Mouse (Mus musculus): Measurements from ENCODE around the gene Tspo. TPM values are rescaled to one million over a fixed set of nuclear protein-coding genes. Genes with fewer than 3 reads are reported as not detected.

Tspo gene
- polyA plus RNA-seq, 1 experiment from 2014 or later = 40.2 TPM

DNA sequence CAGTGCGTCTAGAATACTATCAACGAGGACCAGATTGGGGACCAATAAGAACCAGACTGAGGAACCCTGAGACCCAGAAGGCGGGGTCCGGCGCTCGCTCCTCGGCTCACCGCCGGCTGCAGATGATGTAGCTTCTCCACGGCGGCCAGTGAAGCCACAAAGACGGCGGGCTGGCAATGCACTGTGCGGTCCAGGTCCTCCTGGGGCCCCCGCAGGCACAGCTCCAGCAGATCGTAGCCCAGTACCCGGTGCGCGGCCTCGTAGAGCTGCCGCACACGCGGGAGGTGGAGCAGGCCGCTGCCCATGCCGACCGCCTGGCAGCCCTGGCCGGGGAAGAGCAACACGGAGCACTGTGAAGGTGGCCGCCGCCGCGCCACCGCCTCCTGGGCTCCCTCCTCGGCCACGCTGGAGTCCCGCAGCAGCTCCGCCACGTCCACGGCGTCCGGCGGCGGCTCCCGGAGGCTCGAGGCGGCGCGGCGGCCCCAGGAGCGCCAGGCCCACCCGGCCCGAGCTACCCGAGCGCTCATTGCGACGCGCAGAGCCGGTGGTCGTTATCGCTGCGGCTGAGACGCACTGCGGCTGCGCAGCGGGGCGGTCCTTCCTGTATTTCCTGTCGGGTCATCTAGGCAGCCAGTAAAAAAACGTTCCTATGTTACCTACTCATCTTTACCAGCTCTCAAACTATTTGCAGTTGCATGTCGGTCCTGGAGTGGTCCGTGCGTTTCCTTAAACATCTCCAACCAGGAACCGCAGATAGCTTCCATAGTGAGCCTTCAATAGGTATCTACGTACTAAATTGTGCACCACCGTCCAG lies 8.0 kb upstream of the Tspo start:
- peak; percentile 87 for DNase-seq (ENCODE audit: extremely low spot score, low spot score)
- peak overlapping the region; percentile 96 for H3K27ac ChIP-seq
- under 1% methylated on average over 74 of the region's 74 CpGs for WGBS
- H3K4me3 ChIP-seq = peak overlapping the region; percentile 93
- peaks cover 16% of the 10 kb centered on the region for H3K4me1 ChIP-seq
- H3K36me3 ChIP-seq (replicated peaks) = peaks cover 35% of the 10 kb centered on the region
- H3K27me3 ChIP-seq (ENCODE audit: poor library complexity, severe bottlenecking) = no peaks in the 10 kb centered on the region
- no peaks in the 10 kb centered on the region for H3K9me3 ChIP-seq

DNA sequence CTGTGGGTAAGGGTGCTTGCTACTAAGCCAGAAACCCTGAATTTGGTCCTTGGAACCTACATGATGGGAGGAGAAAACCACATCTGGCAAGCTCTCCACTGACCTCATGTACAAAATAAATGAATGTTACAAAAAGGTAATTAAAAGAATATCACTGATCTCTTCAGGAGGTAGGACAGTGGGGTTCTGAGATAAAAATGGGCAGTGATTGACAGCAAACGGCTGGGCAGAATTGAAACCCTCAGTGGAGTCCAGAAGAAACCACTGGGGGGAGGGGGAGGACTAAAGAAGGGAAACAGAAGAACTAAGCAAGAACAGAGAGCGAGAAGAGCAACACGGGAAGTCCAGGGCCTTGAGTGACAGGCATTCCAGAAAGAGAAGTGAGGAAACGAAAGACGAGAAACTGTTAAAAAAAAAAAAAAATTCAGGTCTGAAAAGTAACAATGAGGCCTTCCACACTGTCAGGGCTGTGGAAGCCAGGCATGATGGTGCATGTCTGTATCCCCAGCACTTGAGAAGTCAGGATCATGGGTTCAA lies 2.4 kb upstream of the Tspo start:
- Histone ChIP-seq H3K27ac (no peak overlapping the region), H3K27me3 (ENCODE audit: poor library complexity, severe bottlenecking) (peaks cover 32% of the 10 kb centered on the region), H3K4me3 (no peak overlapping the region), H3K36me3 (replicated peaks) (no peaks in the 10 kb centered on the region), H3K9me3 (no peaks in the 10 kb centered on the region), H3K4me1 (peaks cover 28% of the 10 kb centered on the region)
- WGBS = 66% methylated on average over 5 of the region's 5 CpGs
- DNase-seq (ENCODE audit: extremely low spot score, low spot score) = no peak

DNA sequence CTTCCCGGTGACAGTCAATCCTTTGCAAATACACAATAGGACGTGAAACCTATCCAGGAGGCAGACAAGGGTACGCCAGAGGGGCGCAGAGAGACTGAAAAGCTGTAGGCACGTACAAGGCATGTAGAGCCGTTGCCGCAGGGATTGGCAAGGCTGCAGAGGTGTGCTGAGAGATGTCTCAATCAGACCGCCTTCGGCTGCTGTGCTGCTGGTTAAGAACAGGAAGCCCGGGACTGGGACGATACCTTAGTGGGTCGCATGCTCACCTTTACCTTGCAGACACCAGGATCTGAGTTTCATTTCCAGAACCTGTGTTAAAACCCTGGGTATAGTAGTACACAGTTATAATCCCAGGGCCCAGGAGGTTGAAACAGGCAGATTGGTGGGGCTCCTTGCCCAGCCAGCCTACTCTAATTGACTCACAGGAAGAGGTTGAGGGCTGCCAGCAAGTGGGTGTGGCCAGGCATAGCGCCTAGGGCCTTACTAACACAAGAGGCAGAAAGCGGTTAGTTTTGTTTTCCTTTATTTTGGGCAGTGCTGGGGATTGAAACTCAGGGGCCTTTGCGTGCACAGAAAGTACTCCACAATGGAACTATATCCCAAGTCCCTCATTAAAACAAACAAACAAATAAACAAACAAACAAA lies 644 bp upstream of the Tspo start:
- peak overlapping the region; percentile 62 for H3K4me3 ChIP-seq
- H3K27ac ChIP-seq = peak overlapping the region; percentile 83; the same call in 1 of the 2 replicates
- no peaks in the 10 kb centered on the region for H3K9me3 ChIP-seq
- H3K4me1 ChIP-seq = peaks cover 25% of the 10 kb centered on the region
- H3K27me3 ChIP-seq (ENCODE audit: poor library complexity, severe bottlenecking) = peaks cover 32% of the 10 kb centered on the region
- H3K36me3 ChIP-seq (replicated peaks) = no peaks in the 10 kb centered on the region
- WGBS = 27% methylated on average over 15 of the region's 15 CpGs
- DNase-seq (ENCODE audit: extremely low spot score, low spot score) = peak; percentile 53

DNA sequence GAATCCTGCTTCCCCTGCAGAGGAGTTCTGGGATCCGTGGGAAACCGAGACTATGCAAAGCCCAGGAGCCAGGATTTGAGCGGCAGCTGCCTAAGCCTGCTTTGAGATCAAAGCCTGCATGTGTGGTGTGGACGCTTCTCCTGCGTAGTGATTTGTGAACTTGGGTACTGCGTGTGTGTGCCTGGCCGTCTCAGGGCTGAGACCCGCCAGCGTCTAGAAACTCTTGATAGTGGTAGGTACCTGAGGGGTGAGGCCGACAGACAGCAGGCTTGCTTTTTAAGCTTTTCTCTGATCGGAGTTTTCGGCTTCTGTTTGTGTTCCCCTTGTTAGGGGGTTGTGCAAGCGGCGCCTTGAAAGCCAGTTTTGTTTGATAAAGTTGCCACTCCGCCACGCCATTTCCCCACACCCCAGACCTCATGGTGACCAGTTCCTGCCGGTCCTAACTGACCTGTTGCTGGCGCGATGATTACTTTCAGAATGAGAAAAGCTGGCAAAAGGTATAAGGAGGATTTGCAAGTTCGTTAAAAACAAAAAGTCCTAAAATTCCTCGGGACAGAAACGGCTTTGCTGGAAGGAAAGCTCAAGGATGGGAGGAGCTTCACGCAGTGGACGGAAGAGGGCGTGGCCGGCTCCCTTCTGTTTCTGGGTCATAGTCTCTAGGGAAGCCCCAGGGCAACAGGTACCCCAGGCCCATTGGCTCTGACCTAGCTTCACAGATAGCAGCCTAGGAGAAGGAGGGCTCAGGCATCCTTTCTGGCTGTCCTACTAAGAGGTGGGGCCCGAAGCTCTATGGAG lies 662 bp downstream of the Tspo start:
- peak overlapping the region; percentile 62 for H3K4me3 ChIP-seq
- H3K4me1 ChIP-seq = peaks cover 25% of the 10 kb centered on the region
- H3K36me3 ChIP-seq (replicated peaks) = no peaks in the 10 kb centered on the region
- peaks cover 32% of the 10 kb centered on the region for H3K27me3 ChIP-seq (ENCODE audit: poor library complexity, severe bottlenecking)
- DNase-seq (ENCODE audit: extremely low spot score, low spot score) = peak; percentile 59
- no peaks in the 10 kb centered on the region for H3K9me3 ChIP-seq
- WGBS = 2% methylated on average over 27 of the region's 27 CpGs
- peak overlapping the region; percentile 83 for H3K27ac ChIP-seq

DNA sequence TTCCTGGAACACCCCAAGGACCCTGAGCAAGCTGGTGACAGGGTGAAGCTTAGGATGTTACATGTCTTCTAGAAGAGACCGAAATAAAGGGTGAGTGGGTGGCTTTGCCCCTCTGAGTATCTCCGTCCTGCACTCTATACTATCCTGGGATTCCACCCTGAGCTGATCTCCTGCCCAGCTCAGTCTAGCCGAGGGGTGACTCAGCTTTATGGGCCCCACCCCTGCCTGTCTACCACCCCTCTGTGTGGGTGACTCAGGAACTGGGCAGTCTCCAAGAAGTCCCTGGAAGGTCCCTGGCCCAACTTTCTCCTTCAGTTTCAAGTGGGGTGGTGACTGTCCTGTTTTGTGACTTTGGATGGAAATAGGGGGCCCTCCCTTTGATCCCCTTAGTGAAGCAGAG lies 2.0 kb downstream of the Tspo start:
- no peak for DNase-seq (ENCODE audit: extremely low spot score, low spot score)
- Histone ChIP-seq H3K4me3 (no peak overlapping the region), H3K27ac (no peak overlapping the region), H3K36me3 (replicated peaks) (no peaks in the 10 kb centered on the region), H3K27me3 (ENCODE audit: poor library complexity, severe bottlenecking) (peaks cover 32% of the 10 kb centered on the region), H3K4me1 (peaks cover 25% of the 10 kb centered on the region), H3K9me3 (no peaks in the 10 kb centered on the region)
- WGBS = 87% methylated on average over 3 of the region's 3 CpGs

DNA sequence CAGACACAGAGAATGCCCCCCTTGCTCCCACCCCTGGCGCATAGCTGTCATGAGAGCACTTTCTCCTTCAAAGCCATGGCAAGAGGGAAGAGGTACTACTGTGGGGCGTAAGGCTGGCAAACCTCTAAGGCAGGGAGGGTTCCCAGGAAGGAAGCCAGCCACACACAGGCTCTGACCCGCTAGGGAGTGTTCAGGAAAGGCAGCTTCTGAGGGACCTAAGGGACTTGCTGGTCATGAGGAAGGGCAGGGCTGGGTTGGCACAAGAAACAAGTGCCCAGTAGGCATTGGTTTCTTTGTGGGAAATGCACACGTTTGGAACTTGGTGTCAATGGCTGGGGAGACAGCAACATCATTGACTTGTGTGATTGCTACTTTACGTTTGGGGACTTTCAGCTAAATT lies 2.6 kb downstream of the Tspo start:
- Histone ChIP-seq H3K9me3 (no peaks in the 10 kb centered on the region), H3K4me3 (no peak overlapping the region), H3K36me3 (replicated peaks) (no peaks in the 10 kb centered on the region), H3K27ac (no peak overlapping the region), H3K27me3 (ENCODE audit: poor library complexity, severe bottlenecking) (peaks cover 32% of the 10 kb centered on the region), H3K4me1 (peaks cover 25% of the 10 kb centered on the region)
- DNase-seq (ENCODE audit: extremely low spot score, low spot score) = no peak
- WGBS = 76% methylated on average over 5 of the region's 5 CpGs

DNA sequence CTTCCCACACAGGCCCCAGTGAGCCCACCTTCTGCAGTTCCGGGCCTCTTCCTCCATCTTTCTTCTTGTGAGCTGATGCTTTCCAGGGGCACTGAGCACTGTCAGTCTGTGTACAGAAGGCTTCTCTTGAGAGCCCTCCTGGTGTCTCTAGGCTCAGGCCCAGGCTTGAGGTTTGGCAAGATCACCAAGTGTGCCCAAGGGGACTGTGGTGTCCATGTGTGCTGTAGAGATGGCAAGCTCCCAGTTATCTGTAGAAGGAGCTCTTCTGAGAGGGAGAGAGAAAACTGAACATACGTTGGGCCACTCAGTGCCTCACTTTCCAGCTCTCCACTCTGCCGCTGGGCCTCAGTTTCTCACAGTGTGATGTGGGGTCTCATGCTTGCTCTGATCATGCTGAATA lies 4.3 kb downstream of the Tspo start:
- Histone ChIP-seq H3K36me3 (replicated peaks) (no peaks in the 10 kb centered on the region), H3K27me3 (ENCODE audit: poor library complexity, severe bottlenecking) (peaks cover 20% of the 10 kb centered on the region), H3K4me3 (no peak overlapping the region), H3K4me1 (peaks cover 19% of the 10 kb centered on the region), H3K9me3 (no peaks in the 10 kb centered on the region), H3K27ac (no peak overlapping the region)
- WGBS = 89% methylated on average over 3 of the region's 3 CpGs
- no peak for DNase-seq (ENCODE audit: extremely low spot score, low spot score)

DNA sequence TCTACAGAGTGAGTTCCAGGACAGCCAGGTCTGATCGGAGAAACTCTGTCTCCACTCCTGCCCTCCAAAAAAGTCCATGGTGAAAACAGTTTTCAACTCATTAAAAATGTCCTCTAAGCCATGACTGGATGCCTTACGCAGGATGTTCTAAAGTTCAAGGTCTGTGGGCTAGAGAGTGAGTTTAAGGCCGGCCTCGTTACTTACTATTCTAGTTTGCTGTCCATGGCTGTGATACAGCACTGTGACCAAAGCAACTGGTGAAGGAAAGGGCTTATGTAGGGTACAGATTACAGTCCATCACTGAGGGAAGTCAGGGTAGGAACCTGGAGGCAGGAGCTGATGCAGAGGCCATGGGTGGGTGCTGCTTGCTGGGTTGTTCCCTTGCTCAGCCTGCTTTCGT lies 5.2 kb downstream of the Tspo start:
- no peak for DNase-seq (ENCODE audit: extremely low spot score, low spot score)
- Histone ChIP-seq H3K36me3 (replicated peaks) (peaks cover 3% of the 10 kb centered on the region), H3K27ac (no peak overlapping the region), H3K27me3 (ENCODE audit: poor library complexity, severe bottlenecking) (peaks cover 12% of the 10 kb centered on the region), H3K4me3 (no peak overlapping the region), H3K4me1 (peaks cover 11% of the 10 kb centered on the region), H3K9me3 (no peaks in the 10 kb centered on the region)
- WGBS = 97% methylated on average over 5 of the region's 5 CpGs

DNA sequence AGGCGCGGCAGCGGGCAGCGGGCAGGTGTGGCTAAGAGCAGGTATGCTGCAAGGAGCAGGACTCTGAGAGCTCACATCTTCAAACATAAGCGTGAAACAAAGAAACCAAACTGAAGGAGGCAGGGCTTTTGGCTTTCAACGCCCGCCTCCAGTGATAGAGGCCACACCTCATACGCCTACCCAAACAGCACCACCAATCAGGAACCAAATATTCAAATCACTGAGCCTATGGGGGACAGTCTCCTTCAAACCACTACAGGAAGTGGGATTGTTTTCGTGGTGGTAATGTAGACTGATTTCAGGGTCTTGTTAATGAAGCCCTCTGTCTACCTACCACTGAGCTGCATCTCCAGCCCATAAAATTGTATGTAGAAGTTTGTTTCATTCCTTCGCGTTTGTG lies 6.3 kb downstream of the Tspo start:
- Histone ChIP-seq H3K4me3 (no peak overlapping the region), H3K4me1 (no peaks in the 10 kb centered on the region; the same call in 1 of the 2 replicates), H3K27ac (no peak overlapping the region), H3K9me3 (no peaks in the 10 kb centered on the region), H3K36me3 (replicated peaks) (peaks cover 14% of the 10 kb centered on the region), H3K27me3 (ENCODE audit: poor library complexity, severe bottlenecking) (peaks cover 10% of the 10 kb centered on the region; the same call in 1 of the 2 replicates)
- 61% methylated on average over 11 of the region's 11 CpGs for WGBS
- DNase-seq (ENCODE audit: extremely low spot score, low spot score) = no peak

DNA sequence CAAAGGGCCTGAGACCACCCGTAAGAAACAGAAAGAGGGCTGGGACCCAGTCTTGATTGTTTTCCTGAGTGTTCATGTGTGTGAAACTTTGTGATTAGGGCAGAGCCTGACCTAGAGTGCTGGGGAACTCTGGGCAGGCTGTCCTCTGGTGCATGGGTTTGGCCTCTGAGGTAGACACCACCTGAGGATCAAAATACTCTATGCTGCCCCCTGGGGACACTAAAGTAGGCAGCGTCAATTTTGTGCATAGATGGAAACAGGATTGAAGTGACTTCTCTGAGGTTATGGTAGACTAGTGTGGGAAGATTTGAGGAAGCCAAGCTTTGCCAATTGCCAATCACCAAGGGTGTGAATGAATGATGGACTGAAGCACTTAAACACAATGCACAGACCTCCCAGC lies 7.2 kb downstream of the Tspo start:
- no peaks in the 10 kb centered on the region for H3K9me3 ChIP-seq
- 66% methylated on average over 2 of the region's 2 CpGs for WGBS
- no peak overlapping the region for H3K27ac ChIP-seq
- DNase-seq (ENCODE audit: extremely low spot score, low spot score) = no peak
- no peaks in the 10 kb centered on the region; the same call in 1 of the 2 replicates for H3K4me1 ChIP-seq
- H3K27me3 ChIP-seq (ENCODE audit: poor library complexity, severe bottlenecking) = 0 out of 2 replicates have a peak, but pooled peaks cover 2% of the 10 kb centered on the region
- H3K4me3 ChIP-seq = no peak overlapping the region
- H3K36me3 ChIP-seq (replicated peaks) = peaks cover 23% of the 10 kb centered on the region

DNA sequence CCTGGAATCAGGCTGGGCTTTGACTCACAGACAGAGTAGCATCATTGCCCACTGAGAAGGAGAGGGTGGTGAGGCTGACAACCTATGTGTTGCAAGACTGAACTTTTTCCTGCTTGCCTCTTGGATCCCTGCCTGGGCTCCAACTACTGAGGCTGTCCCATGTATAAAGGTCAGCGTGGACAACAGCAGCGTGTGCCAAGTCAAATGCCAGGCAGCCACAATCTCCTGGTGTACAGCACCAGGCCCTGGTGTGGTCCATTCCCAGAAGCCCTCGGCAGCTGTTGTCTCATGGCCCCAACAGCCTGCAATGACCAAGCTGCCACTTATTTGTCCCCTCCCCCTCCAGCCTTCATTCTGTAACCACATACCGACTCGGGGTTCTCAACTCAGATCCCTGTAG lies 8.2 kb downstream of the Tspo start:
- Histone ChIP-seq H3K4me1 (no peaks in the 10 kb centered on the region), H3K36me3 (replicated peaks) (peaks cover 33% of the 10 kb centered on the region), H3K9me3 (no peaks in the 10 kb centered on the region), H3K27ac (no peak overlapping the region), H3K4me3 (no peak overlapping the region), H3K27me3 (ENCODE audit: poor library complexity, severe bottlenecking) (no peaks in the 10 kb centered on the region)
- 92% methylated on average over 5 of the region's 5 CpGs for WGBS
- DNase-seq (ENCODE audit: extremely low spot score, low spot score) = no peak

DNA sequence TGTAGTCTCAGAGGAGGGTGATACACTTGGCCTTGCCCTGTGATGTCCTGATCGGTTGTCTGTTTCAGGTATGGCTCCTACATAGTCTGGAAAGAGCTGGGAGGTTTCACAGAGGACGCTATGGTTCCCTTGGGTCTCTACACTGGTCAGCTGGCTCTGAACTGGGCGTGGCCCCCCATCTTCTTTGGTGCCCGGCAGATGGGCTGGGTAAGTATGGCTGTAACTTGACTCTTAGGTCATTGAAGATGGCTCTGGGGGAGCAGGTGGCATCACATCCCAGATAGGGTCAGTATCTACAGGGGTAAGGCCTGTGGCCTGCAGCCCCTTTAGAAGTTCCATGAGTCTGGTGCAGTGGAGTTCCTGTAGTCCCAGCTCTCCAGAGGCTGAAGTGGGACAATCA lies 8.7 kb downstream of the Tspo start:
- H3K36me3 ChIP-seq (replicated peaks) = peaks cover 38% of the 10 kb centered on the region
- H3K4me1 ChIP-seq = no peaks in the 10 kb centered on the region
- no peaks in the 10 kb centered on the region for H3K9me3 ChIP-seq
- 90% methylated on average over 4 of the region's 4 CpGs for WGBS
- no peak for DNase-seq (ENCODE audit: extremely low spot score, low spot score)
- H3K27ac ChIP-seq = no peak overlapping the region
- no peak overlapping the region for H3K4me3 ChIP-seq
- no peaks in the 10 kb centered on the region for H3K27me3 ChIP-seq (ENCODE audit: poor library complexity, severe bottlenecking)
